Mouse (Mus musculus) heart, postnatal 0 days (tissue): ENCODE measurements around the gene Anapc16.

ENCODE experiments used
- CTCF ChIP-seq: IDR thresholded peaks from 2 replicates; pipeline ENCODE4 v1.5.1; 2016; ENCODE audit warnings: antibody characterized with exemption, control low read depth, low read depth
- EP300 ChIP-seq: IDR thresholded peaks from 2 replicates; pipeline ENCODE4 v1.6.1; 2016; ENCODE audit warnings: antibody characterized with exemption, low read depth

- TF ChIP-seq CTCF = no peak
- TF ChIP-seq EP300 = no peak
These were observed 29.1 kb upstream of the Anapc16 start for GRCm38 (mm10) chr10:60031985-60032384.
